Mouse (Mus musculus): ENCODE results near the gene Cmip.
"Not testable (repeated sequence)": the region's sequence is repeated elsewhere in the genome, so short reads cannot be mapped to it uniquely, and the experiment has no call there.

Gene Cmip

GRCm38 (mm10) chr8:117421838-117422237 is 165.0 kb downstream of the Cmip start:
- no peak for DNase-seq (ENCODE audit: low spot score)

DNA sequence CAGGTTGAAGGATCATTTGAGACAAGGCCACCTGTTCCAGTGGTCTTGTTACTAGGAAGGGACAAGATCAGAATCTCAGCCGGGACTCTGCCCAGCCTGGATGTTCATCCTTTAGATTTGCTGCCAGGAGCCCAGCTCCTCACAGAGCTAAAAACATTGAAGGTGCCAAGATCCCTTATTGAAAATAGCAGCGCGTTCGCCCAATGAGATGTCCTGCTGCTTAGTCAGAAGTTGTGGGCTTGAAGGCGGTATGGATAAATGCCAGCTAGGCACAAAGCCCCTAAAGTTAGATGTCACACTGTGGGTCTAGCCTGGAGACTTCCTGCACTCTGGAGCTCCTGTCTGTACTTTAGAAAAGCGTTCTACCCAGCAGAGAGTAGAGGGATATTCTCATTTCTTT is 165.5 kb downstream of the Cmip start:
- no peak for DNase-seq (ENCODE audit: low spot score)

DNA sequence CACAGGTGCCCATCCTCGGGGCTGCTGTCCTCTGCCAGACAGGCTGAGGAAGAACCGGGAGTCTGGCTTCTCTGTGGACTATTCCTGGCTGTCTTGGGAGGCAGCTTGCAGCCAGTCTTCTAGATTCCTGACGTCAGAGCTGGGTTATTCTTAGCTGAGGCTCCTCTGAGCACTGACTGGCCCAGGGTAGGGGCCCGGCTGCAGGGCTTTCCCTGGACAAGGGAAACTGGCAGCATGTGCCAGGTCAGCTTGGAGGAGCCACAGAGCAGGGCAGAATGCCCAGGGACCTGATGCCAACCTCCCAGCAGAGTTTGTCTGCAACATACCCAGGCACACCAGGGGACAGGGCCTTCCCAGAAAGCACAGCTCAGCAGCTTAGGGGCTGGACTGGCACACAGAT is 166.2 kb downstream of the Cmip start:
- DNase-seq (ENCODE audit: low spot score), result no peak

DNA sequence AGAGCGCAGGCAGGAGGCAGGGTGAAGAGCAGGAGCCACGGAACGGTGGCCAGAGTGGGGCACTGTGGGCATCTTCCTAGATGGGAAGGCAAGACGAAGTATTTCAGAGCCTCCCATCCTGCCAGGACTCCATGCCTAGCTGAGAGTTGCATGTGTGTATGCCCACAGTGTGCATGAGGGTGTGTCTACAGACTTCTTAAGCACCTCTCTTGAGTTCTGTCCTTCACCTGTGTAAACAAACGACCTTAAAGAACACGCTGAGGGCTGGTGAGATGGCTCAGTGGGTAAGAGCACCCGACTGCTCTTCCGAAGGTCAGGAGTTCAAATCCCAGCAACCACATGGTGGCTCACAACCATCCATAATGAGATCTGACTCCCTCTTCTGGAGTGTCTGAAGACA is 171.0 kb downstream of the Cmip start:
- DNase-seq (ENCODE audit: low spot score), result not testable (repeated sequence)

- no peak for DNase-seq (ENCODE audit: low spot score)
Measured at GRCm38 (mm10) chr8:117428524-117429162, 171.8 kb downstream of the Cmip start.

- DNase-seq (ENCODE audit: low spot score), result no peak
Measured at GRCm38 (mm10) chr8:117430624-117431023, 173.8 kb downstream of the Cmip start.

GRCm38 (mm10) chr8:117431554-117431953 is 174.7 kb downstream of the Cmip start:
- DNase-seq (ENCODE audit: low spot score), result no peak

- DNase-seq (ENCODE audit: low spot score), result no peak
Measured at GRCm38 (mm10) chr8:117432111-117432510, 175.2 kb downstream of the Cmip start.

- DNase-seq (ENCODE audit: low spot score), result no peak
Measured at GRCm38 (mm10) chr8:117433968-117434367, 177.1 kb downstream of the Cmip start.

DNA sequence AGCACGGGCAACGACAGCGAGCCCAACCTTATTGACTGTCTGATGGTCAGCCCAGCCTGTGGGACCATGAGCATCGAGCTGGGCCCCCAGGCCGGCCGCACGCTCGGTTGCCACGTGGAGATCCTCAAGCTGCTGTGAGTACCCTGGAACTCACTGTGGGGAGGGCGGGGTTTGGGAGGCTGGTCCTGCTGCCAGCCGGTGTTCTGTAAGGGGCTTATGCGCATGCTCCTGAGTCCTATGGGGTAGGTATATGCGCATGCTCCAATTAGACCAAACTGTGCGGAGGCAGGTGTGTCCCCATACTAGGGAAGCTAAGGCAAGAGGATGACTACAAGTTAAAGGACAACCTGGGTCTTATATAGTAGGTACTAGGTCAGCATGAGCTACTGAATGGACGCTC is 179.9 kb downstream of the Cmip start:
- DNase-seq (ENCODE audit: low spot score), result no peak

DNA sequence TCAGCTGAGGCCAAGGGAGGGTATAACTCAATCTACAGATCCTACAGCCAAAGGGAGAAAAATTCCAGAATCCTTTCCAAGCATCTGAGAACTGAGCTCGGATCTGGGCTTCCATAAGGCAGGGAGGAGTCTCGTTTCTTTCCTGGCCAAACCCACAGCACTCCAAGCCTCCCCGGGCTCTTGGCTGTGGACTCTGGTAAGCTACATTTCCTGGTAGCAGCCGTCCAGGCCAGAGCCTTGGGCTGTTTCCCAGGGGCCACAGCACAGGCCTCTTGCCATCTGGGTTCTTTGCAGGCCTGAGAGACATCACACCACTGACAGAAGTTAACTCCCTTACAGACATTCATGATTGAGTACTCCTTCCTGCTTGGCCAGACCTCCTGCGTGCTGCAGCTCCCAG is 180.8 kb downstream of the Cmip start:
- no peak for DNase-seq (ENCODE audit: low spot score)

DNA sequence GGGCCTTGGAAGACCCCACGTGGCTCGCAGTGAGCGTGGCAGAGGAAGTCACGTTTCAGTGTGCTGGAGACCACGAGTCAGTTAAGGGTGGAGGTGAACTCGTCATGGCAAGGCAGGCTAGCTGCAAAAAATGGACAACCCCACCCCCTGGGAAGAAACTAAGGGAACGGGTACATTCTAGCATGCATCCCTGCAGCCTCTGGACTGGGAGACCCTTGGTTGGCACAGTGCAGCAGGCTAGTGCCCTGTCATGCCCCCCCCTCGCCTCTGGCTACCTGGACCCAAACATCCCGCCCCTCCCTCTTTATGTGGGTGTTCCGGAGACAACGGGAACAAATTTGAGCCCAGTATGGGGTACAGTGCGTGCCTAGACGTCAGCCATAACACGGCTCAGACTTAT is 183.5 kb downstream of the Cmip start:
- DNase-seq (ENCODE audit: low spot score), result no peak

- DNase-seq (ENCODE audit: low spot score), result no peak
Measured at GRCm38 (mm10) chr8:117440759-117441158, 183.9 kb downstream of the Cmip start.

GRCm38 (mm10) chr8:117445507-117445906 is 188.6 kb downstream of the Cmip start:
- no peak for DNase-seq (ENCODE audit: low spot score)

DNA sequence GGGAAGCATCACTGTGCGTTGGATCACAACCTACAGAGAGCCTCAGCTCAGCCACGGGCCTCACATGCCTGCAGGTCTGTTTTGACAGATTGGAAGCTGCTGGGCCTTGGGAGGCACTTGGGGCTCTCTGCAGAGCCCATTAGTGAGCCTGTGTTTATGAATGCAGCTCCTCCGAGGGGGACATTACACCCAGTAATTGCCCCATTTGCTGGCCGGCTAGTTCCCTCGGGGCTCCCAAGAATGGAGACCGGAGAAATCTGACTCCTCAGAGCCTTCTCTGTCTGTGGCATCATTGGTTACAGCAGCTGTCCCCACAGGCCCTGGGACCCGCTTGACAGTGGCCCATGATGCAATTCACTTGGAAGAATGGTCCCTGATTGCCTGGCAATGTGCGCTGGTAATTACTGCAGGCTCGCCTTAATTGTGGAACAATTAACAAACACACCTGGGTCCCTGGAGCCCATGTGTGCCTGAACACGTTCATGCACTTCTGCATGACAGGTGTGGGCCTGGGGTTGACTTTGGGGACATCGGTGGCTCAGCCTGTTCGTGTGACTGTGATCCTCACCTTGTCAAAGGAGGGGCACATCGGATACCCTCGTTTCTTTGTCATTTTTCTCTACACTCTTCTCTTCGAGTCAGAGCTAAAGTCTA is 189.6 kb downstream of the Cmip start:
- DNase-seq (ENCODE audit: low spot score), result no peak

- no peak for DNase-seq (ENCODE audit: low spot score)
Measured at GRCm38 (mm10) chr8:117451072-117451471, 194.2 kb downstream of the Cmip start.

- DNase-seq (ENCODE audit: low spot score), result no peak
Measured at GRCm38 (mm10) chr8:117453974-117454373, 197.1 kb downstream of the Cmip start.

DNA sequence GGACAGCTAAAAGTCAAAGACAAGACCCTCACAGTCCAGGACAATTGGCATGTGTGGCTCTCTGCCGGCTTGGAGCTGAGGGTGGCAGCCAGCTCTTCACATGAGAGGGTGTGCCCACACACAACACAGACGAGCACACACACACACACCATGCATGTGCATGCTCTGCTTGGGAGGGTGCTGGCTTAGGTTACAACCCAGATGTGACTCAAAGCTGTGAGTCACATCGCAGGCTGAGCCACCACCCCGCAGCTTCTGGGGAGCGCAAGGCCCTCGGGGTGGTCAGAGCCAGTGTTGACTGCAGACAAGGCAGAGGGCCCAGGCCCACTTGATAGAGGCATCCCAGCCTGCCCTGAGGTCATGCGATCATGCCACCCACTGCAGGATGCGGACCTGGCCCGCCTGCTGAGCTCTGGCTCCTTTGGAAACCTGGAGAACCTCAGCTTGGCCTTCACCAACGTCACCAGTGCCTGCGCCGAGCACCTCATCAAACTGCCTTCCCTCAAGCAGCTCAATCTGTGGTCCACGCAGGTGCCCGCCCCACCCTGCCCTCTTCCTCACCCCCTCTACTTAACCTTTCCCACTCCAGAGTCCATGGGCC is 197.8 kb downstream of the Cmip start:
- no peak for DNase-seq (ENCODE audit: low spot score)

DNA sequence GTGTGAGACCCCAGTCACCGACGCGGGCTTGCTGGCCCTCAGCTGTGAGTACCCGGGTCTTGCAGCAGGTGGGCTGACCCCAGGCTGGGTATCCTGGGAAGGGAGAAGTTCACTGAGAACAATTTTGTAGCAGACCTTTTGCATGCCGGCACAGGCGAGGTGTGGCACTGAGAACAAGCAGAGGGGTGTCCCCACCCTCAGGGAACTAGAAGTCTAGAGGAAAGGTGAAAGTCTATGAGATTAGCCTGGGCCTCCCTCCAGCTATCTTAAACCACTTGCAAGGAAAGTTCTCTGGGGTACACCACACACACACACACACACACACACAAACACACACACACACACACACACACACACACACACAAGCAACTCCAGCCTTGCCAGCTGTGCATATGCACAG is 198.8 kb downstream of the Cmip start:
- no peak for DNase-seq (ENCODE audit: low spot score)

GRCm38 (mm10) chr8:117458440-117458839 is 201.6 kb downstream of the Cmip start:
- DNase-seq (ENCODE audit: low spot score), result no peak

DNA sequence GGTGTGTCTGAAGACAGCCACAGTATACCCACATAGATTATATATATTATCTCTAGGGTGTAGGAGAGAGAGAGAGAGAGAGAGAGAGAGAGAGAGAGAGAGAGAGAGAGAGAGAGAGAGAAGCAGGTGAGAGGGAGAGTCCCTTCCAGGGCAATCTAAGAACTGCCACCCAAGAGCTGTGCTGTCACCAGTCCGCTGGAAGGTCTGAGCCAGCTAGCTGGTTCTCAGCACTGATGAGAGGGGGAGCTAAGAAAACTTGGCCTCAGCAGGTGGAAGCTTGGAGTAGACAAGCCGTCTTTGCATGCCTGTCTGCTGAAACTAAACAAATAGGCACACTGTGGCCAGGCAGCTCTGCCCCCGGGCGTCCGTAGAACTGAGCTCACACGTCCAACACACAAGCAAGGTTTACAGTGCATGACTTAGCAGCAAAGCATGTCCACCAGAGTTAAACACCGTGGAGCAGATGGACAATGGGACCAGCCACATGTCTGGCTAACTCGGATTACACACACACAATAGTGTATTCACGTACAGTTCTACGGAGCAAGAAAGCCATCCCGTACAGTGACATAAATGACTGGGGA is 205.9 kb downstream of the Cmip start:
- DNase-seq (ENCODE audit: low spot score), result no peak

DNA sequence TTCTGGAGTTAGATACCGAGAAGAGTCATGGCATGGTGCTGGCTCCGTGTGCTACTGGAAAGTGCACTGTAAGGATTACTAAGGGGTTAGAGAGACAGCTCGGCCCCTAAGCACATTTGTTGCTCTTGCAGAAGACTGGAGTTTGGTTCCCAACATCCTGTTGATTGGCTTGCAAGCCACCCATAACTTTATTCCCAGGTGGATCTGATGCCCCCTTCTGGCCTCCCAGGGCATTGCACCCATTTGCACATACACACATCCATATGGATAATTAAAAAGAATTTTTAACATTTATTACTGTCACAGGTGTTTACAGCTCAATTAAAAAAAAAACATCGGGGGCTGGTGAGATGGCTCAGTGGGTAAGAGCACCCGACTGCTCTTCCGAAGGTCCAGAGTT is 207.7 kb downstream of the Cmip start:
- no peak for DNase-seq (ENCODE audit: low spot score)

DNA sequence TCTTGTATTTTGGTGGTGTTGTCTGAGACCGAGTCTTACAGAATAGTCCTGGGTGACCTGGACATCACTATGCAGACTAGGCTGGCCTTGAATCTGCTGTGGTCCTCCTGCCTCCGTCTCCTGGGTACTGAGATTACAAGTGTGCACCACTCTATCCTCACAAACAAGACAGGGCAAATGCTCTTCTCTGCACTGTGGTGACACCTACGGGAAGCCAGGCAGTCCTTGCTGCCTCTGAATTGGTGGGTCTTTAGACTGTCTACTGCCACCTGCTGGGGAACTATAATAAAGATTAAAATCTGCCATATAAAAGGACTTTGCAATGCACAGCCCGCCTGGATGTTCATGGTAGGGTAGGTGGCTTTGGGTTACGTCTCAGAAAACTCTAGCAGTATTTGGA is 208.4 kb downstream of the Cmip start:
- peak; percentile 38 for DNase-seq (ENCODE audit: low spot score)

Measured in spleen, adult 12 weeks (tissue).